Mouse (Mus musculus): Measurements from ENCODE around the gene Cst8. TPM values are rescaled to one million over a fixed set of nuclear protein-coding genes. Genes with fewer than 3 reads are reported as not detected.

The Cst8 gene
- polyA plus RNA-seq (2012; rRNA removed): not detected in 2 replicates

GRCm38 (mm10) chr2:148798485-148798884 lies at the start of gene Cst8:
Gene Cst8, plus strand, starts transcription at chr2:148798785.

GRCm38 (mm10) chr2:148750058-148750457 lies 48.5 kb upstream of the Cst8 start, which contains the start of gene Cstl1:
Gene Cstl1, plus strand, starts transcription at chr2:148750358.

GRCm38 (mm10) chr2:148771397-148771796 lies 27.2 kb upstream of the Cst8 start, which contains the start of gene Cst11:
Gene Cst11, minus strand, starts transcription at chr2:148771497.

GRCm38 (mm10) chr2:148781709-148782108 lies 16.9 kb upstream of the Cst8 start, which contains the start of gene 8030411F24Rik:
Gene 8030411F24Rik, plus strand, starts transcription at chr2:148782009.

GRCm38 (mm10) chr2:148789142-148789541 lies 9.4 kb upstream of the Cst8 start, which contains the start of gene Cst12:
Gene Cst12, plus strand, starts transcription at chr2:148789361.

GRCm38 (mm10) chr2:148819909-148820308 lies 21.3 kb downstream of the Cst8 start, which contains the start of gene Cst13:
Gene Cst13, plus strand, starts transcription at chr2:148820081.

GRCm38 (mm10) chr2:148834912-148835311 lies 36.3 kb downstream of the Cst8 start, which contains the start of gene Cst9:
Gene Cst9, plus strand, starts transcription at chr2:148835147.

Other genes with a start within 250 kb of the Cst8 start
- gene Nxt1, start 126.2 kb upstream of the Cst8 start, polyA plus RNA-seq (2012; rRNA removed): 87.5 and 93.2 TPM in 2 replicates
- gene Gzf1, start 117.8 kb upstream of the Cst8 start, polyA plus RNA-seq (2012; rRNA removed): 22.0 and 24.8 TPM in 2 replicates
- gene Napb, start 66.3 kb upstream of the Cst8 start, polyA plus RNA-seq (2012; rRNA removed): 8.4 and 12.1 TPM in 2 replicates
- not detected in 2 replicates for gene Cstl1, start 48.4 kb upstream of the Cst8 start, polyA plus RNA-seq (2012; rRNA removed)
- not detected in 2 replicates for gene Cst11, start 27.3 kb upstream of the Cst8 start, polyA plus RNA-seq (2012; rRNA removed)
- not detected in 2 replicates for gene 8030411F24Rik, start 16.8 kb upstream of the Cst8 start, polyA plus RNA-seq (2012; rRNA removed)
- gene Cst12, start 9.4 kb upstream of the Cst8 start, polyA plus RNA-seq (2012; rRNA removed): not detected in 2 replicates
- not detected in 2 replicates for gene Cst13, start 21.3 kb downstream of the Cst8 start, polyA plus RNA-seq (2012; rRNA removed)
- not detected in 2 replicates for gene Cst9, start 36.4 kb downstream of the Cst8 start, polyA plus RNA-seq (2012; rRNA removed)
- not detected in 2 replicates for gene 9230104L09Rik, start 66.3 kb downstream of the Cst8 start, polyA plus RNA-seq (2012; rRNA removed)
- 335 and 376 TPM in 2 replicates for gene Cst3, start 76.9 kb downstream of the Cst8 start, polyA plus RNA-seq (2012; rRNA removed)
- gene Gm1330, start 204.5 kb downstream of the Cst8 start, polyA plus RNA-seq (2012; rRNA removed): not detected in 2 replicates
- not detected in 2 replicates for gene Gm10750, start 218.5 kb downstream of the Cst8 start, polyA plus RNA-seq (2012; rRNA removed)

All from central nervous system, embryonic 11.5 days (tissue).